Mouse (Mus musculus): ENCODE data around the gene Gabbr2. TPM values are rescaled to one million over a fixed set of nuclear protein-coding genes. Genes with fewer than 3 reads are reported as not detected.

Gene Gabbr2
- polyA plus RNA-seq, 1 experiment from 2014 or later, result 0.12 TPM

DNA sequence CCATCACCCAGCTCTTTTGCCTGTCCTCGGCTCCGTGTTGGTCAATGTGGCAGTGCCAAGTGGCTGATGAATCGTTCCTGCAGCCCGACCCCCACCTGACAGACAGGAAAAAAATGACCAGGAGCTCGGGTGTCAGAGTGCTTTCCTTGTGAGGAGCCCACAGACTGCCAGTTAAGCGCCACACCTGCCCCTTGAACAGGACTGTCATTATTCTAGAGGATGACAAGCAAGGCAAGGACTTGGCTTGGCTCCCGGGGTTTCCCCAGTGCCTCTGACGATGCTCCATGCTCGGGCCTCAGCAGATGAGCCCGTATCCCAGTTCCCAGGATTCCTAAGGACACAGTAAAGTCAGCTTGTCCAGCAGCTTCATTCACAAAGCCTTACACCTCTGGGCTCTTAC lies 20.8 kb upstream of the Gabbr2 start:
- Histone ChIP-seq H3K4me2 (no peak overlapping the region), H3K9ac (no peak overlapping the region), H3K4me3 (replicated peaks) (no peak overlapping the region), H3K27me3 (replicated peaks) (no peaks in the 10 kb centered on the region), H3K36me3 (no peaks in the 10 kb centered on the region), H3K9me3 (no peaks in the 10 kb centered on the region), H3K4me1 (no peaks in the 10 kb centered on the region), H3K27ac (no peak overlapping the region)
- WGBS, result 38% methylated on average over 10 of the region's 10 CpGs
- ATAC-seq (ENCODE audit: insufficient read depth, low FRiP score, low read depth), result no peak

DNA sequence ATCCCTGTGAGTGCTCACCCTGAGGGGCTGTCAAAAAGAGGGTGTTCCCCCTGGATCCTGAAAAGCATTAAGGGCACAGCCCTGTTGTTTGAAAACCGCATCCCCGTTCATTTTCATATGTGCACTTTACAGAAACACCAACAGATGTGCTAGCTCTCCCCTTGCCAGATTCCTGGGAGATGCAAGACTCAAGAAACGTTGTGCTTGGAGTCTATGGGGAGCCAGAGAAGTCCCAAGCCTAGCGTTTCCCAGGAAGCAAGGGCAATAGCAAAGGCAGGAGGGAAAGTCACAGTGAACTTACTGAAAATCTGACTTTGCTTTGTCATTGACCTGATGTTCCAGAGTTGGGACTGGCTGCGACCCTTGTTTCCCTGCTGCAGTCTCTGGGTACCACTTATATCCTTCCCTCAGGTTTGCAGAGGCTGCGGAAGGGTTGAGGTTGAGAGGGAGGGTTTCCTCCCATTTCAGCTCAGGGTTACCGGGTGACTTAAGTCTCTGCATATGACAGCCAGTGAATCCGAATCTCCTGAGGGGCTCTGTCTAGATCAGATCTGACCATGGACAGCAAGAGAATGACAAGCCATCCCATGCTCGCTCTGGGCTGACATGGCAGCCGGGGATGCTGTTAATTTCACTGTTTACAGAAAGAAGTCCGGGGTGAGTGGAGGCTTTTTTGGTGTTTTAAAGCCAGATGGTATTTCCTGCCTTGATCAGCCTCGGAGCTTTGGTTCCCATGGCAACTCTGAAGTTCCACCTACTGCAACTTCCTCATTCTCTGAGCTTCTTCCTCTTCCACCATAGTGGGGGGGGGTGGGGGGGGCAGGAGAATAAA lies 18.9 kb upstream of the Gabbr2 start:
- Histone ChIP-seq H3K4me2 (peak overlapping the region; percentile 35; the same call in 1 of the 2 replicates), H3K4me3 (replicated peaks) (no peak overlapping the region), H3K9ac (no peak overlapping the region), H3K27ac (no peak overlapping the region), H3K36me3 (no peaks in the 10 kb centered on the region), H3K27me3 (replicated peaks) (no peaks in the 10 kb centered on the region), H3K9me3 (no peaks in the 10 kb centered on the region), H3K4me1 (no peaks in the 10 kb centered on the region)
- 33% methylated on average over 12 of the region's 12 CpGs for WGBS
- ATAC-seq (ENCODE audit: insufficient read depth, low FRiP score, low read depth), result no peak

DNA sequence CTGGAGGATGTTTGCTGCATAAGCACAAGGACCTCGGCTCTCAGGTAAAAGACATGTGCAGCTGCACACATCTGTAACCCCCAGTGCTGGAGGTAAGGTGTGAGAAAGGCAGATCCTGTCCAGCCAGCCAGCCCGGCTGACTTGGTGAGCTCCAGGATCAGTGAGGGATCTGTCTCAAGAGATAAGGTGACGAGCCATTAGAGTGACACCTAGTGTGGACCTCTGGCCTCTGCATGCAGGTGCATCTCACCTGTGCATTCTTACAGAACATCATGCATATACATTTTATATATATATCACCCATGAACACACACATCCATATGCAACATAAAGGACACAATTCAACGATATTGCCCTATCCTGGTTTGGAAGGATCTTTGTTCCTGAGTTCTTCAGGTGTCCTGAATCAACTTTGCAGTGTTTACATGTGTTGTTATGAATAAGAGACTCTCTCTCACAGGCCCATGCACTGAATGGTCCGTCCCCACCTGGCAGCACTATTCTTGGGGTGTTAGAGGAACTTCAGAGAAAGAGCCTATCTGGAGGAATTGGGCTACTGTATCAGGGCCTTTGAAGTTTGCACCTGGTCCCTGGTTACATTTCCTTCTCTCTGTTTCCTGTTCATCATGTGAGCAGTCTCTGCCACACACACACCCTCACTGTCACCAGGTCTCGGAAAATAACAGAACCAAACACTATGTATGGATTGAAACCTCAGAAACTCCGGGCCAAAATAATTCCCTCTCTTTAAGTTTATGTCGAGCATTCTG lies 9.1 kb upstream of the Gabbr2 start:
- 58% methylated on average over 8 of the region's 8 CpGs for WGBS
- no peak overlapping the region for H3K9ac ChIP-seq
- no peak for ATAC-seq (ENCODE audit: insufficient read depth, low FRiP score, low read depth)

DNA sequence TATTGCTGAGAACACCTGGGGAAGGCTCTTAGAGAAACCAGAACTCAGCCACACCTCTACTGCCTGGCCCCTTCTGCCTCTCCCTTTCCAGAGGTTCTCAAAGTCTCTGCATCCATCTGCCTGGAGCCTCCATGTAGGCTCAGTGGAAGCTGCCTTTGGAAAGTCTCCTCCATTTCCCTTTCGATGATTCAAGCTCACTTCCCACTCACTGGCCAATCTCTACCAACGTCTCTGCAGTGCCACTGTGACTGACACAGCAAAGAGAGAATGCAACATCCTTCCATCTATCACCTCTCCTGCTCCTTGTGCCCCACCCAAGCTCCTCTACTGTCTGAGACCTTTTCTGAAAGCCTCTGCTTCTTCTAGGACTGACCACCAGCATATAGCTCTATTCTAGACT lies 6.3 kb upstream of the Gabbr2 start:
- H3K9me3 ChIP-seq, result no peaks in the 10 kb centered on the region
- 72% methylated on average over 2 of the region's 2 CpGs for WGBS
- H3K4me3 ChIP-seq (replicated peaks), result no peak overlapping the region
- H3K27me3 ChIP-seq (replicated peaks), result peaks cover 16% of the 10 kb centered on the region
- no peak overlapping the region for H3K27ac ChIP-seq
- no peaks in the 10 kb centered on the region for H3K4me1 ChIP-seq
- ATAC-seq (ENCODE audit: insufficient read depth, low FRiP score, low read depth), result no peak
- no peaks in the 10 kb centered on the region for H3K36me3 ChIP-seq
- no peak overlapping the region for H3K9ac ChIP-seq
- H3K4me2 ChIP-seq, result no peak overlapping the region

More for the DNA sequence above, 9.1 kb upstream of the Gabbr2 start:
- Histone ChIP-seq H3K4me1 (no peaks in the 10 kb centered on the region), H3K4me2 (no peak overlapping the region), H3K9me3 (no peaks in the 10 kb centered on the region), H3K4me3 (replicated peaks) (no peak overlapping the region), H3K27ac (no peak overlapping the region), H3K36me3 (no peaks in the 10 kb centered on the region), H3K27me3 (replicated peaks) (no peaks in the 10 kb centered on the region)

DNA sequence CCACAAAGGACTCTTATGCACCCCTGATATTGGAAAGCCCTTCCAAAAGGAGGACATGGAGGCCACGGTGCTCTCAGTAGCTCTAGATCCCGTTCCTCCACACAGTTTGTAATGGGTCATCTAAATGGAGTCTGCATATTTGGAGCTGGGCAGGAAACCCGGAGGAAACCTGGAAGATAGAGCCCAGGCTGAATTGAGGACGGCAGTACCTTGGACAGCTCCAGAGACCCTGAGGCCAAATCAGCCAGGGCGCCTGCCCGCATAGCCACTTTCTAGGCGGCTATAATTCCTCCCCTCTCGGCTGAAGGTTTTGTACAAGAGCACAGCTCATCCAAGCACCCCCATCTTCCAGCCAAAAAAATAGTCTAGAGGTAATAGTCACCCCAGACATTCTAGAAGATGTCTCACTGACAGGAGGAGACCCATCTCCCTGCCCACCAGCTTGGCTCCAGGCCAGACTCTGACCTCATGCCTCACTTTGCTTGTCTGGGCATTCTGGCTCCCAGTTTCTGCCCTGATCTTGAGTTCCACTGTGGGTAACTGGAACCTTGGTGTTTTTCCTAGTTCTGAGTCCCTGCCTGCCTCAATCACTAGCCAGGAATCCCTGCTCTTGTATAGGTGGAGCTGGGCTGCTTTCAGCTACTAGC lies 1.3 kb upstream of the Gabbr2 start:
- Histone ChIP-seq H3K9me3 (no peaks in the 10 kb centered on the region), H3K36me3 (no peaks in the 10 kb centered on the region), H3K27ac (no peak overlapping the region), H3K4me2 (no peak overlapping the region), H3K4me1 (peaks cover 10% of the 10 kb centered on the region; the same call in 1 of the 2 replicates), H3K27me3 (replicated peaks) (peaks cover 59% of the 10 kb centered on the region), H3K9ac (no peak overlapping the region), H3K4me3 (replicated peaks) (no peak overlapping the region)
- WGBS, result 4% methylated on average over 8 of the region's 8 CpGs
- no peak for ATAC-seq (ENCODE audit: insufficient read depth, low FRiP score, low read depth)

DNA sequence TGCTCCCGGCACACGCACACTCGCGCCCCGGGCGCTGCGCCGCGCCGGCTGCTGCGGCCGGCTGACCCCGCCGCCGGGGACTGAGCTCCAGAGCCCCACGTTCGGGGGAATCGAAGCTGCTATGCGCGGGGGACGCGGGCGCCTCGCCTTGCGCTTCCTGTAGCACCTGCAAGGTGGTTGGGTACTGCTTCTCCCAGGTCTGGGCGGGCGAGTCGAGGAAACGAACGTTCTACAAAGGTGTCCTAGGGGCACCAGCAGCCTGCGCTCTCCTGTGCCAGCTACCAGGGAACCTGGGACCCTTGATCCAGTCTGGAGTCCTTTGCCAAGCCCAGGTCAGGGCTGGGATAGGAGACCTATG lies 265 bp upstream of the Gabbr2 start:
- under 1% methylated on average over 31 of the region's 31 CpGs for WGBS
- H3K9ac ChIP-seq, result no peak overlapping the region
- H3K27me3 ChIP-seq (replicated peaks), result peaks cover 63% of the 10 kb centered on the region

DNA sequence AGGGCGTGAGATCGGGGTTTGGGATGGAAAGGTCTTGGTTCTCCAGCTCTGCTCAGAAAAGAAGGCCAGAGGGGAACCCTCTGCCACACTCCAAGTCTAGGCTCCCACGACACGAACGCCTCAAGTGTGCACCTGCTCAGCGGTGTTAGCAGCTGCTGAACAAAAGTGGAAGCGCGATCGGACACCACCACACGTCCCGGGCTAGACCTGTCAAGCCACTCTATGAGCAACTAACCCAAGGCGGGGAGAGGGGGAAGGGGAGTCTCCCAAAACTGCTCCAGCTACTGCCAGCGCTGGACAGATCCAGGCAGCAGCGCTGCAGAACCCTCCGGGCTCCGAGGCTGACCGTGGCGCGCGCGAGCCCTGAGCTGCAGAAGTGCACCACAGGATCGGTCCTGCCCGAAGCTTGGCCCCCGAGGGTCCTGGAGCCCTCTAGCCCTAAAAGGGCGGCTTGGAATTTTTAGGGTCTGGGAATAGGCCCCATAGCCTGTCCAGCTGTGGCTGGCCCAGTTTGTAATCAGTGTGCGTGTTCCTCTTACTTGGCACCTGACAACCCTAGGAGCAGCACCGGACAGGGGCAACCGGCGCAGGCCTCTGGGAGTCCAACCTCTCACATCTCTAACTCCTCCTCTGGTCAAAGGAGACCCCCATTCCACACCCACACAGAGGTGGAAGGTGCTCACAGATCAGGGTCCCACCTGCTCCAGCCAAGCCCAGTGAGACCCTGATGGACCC lies 1.2 kb downstream of the Gabbr2 start:
- Histone ChIP-seq H3K4me3 (replicated peaks) (peak overlapping the region; percentile 46), H3K27ac (no peak overlapping the region), H3K9ac (no peak overlapping the region), H3K27me3 (replicated peaks) (peaks cover 66% of the 10 kb centered on the region), H3K4me1 (peaks cover 10% of the 10 kb centered on the region; the same call in 1 of the 2 replicates), H3K9me3 (no peaks in the 10 kb centered on the region), H3K4me2 (peak overlapping the region; percentile 88), H3K36me3 (no peaks in the 10 kb centered on the region)
- 7% methylated on average over 29 of the region's 29 CpGs for WGBS
- ATAC-seq (ENCODE audit: insufficient read depth, low FRiP score, low read depth), result no peak

More for the DNA sequence above, 265 bp upstream of the Gabbr2 start:
- peaks cover 10% of the 10 kb centered on the region; the same call in 1 of the 2 replicates for H3K4me1 ChIP-seq
- H3K27ac ChIP-seq, result no peak overlapping the region
- peak overlapping the region; percentile 88 for H3K4me2 ChIP-seq
- no peaks in the 10 kb centered on the region for H3K36me3 ChIP-seq
- peak overlapping the region; percentile 46 for H3K4me3 ChIP-seq (replicated peaks)
- ATAC-seq (ENCODE audit: insufficient read depth, low FRiP score, low read depth), result no peak
- no peaks in the 10 kb centered on the region for H3K9me3 ChIP-seq

DNA sequence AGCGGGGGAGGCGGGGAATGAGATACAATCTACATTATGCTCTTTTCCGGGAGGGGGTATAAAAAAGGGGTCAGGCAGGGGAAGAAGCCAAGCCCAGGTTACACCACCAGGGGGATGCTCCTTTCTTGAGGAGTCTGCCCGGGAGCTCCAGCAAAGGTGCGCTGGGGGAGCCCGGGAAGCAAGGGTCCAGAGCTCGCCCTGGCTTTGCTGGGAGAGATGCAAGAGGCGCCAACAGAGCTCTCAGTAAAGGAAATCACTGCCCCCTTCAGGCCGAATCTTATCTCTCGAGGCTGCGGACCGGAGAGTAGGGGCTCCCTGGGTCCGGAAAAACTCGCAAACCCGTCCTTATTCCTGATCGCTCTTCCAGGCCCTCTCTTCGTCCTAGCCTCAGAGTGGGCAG lies 1.8 kb downstream of the Gabbr2 start:
- H3K4me3 ChIP-seq (replicated peaks), result no peak overlapping the region
- no peak for ATAC-seq (ENCODE audit: insufficient read depth, low FRiP score, low read depth)
- H3K4me1 ChIP-seq, result peaks cover 10% of the 10 kb centered on the region; the same call in 1 of the 2 replicates
- H3K36me3 ChIP-seq, result no peaks in the 10 kb centered on the region
- H3K4me2 ChIP-seq, result 0 out of 2 replicates have a peak overlapping the region, but pooled peaks have one; percentile 88
- no peak overlapping the region for H3K9ac ChIP-seq
- no peaks in the 10 kb centered on the region for H3K9me3 ChIP-seq
- no peak overlapping the region for H3K27ac ChIP-seq
- H3K27me3 ChIP-seq (replicated peaks), result peaks cover 66% of the 10 kb centered on the region
- WGBS, result 1% methylated on average over 17 of the region's 17 CpGs

DNA sequence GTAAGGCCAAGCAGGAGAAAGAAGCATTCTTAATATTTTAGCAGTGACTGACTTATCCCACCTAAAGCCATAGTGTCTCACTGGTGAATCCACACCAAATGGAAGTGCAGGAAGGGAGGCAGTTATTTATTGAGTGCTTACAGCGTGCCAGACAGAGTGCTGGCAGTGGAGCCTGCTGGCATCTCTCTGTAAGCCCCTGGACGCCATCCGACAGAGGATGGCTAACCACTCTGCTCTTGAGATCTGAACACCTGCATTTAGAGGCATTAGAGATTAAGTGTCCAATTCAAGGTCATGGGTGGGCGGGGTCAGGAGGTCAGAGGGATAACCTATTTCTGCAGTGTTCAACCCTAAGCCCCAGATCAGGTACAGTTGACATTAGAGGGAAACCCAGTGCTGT lies 2.8 kb downstream of the Gabbr2 start:
- Histone ChIP-seq H3K9me3 (no peaks in the 10 kb centered on the region), H3K4me3 (replicated peaks) (no peak overlapping the region), H3K27me3 (replicated peaks) (peaks cover 58% of the 10 kb centered on the region), H3K4me1 (peaks cover 10% of the 10 kb centered on the region; the same call in 1 of the 2 replicates), H3K4me2 (no peak overlapping the region), H3K9ac (no peak overlapping the region), H3K27ac (no peak overlapping the region), H3K36me3 (no peaks in the 10 kb centered on the region)
- 63% methylated on average over 4 of the region's 4 CpGs for WGBS
- no peak for ATAC-seq (ENCODE audit: insufficient read depth, low FRiP score, low read depth)

DNA sequence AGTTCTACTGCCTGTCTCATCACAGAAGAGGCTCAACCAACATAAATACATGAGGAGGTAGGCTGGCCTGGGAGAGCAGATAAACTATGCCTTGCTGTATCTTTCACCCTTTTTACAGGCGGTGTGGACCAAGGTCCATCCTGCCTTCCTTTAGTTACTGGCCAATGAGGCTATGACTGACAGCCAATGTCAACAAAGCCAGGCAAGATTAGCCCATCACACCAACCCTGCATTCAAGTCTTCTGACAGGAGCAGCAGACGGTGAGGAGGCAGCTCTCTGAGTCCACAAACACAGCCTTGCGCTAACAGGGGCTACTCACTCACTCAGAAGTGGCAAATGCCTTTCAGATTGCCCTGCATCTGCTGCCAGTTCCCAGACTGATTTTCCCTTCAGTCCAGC lies 3.4 kb downstream of the Gabbr2 start:
- no peak overlapping the region for H3K9ac ChIP-seq
- ATAC-seq (ENCODE audit: insufficient read depth, low FRiP score, low read depth), result no peak
- H3K4me1 ChIP-seq, result peaks cover 10% of the 10 kb centered on the region; the same call in 1 of the 2 replicates
- H3K36me3 ChIP-seq, result no peaks in the 10 kb centered on the region
- H3K27me3 ChIP-seq (replicated peaks), result peaks cover 52% of the 10 kb centered on the region
- H3K4me2 ChIP-seq, result no peak overlapping the region
- H3K9me3 ChIP-seq, result no peaks in the 10 kb centered on the region
- H3K4me3 ChIP-seq (replicated peaks), result no peak overlapping the region
- no peak overlapping the region for H3K27ac ChIP-seq
- 47% methylated on average over 3 of the region's 3 CpGs for WGBS

DNA sequence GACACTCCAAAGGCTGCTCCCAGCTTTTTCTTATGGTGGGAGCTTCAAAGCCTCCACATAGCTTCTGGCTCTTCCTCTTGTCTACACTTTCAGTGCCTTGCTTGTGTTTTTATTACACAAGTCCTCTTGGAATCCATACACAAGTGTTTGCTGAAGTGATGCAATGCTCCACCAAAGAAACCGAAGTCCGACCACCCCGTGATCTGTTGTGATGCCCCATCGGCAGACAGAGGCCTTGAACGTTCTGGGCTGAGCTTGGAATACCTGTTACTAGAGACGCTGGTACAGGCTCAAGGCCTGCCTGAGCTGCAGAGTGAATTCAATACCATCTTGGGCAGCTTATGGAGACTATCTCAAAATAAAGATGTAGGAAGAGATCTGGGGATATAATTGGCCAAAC lies 3.9 kb downstream of the Gabbr2 start:
- H3K27ac ChIP-seq, result no peak overlapping the region
- H3K4me2 ChIP-seq, result no peak overlapping the region
- no peaks in the 10 kb centered on the region for H3K9me3 ChIP-seq
- WGBS, result 84% methylated on average over 6 of the region's 6 CpGs
- no peaks in the 10 kb centered on the region for H3K36me3 ChIP-seq
- H3K27me3 ChIP-seq (replicated peaks), result peaks cover 48% of the 10 kb centered on the region
- no peak for ATAC-seq (ENCODE audit: insufficient read depth, low FRiP score, low read depth)
- no peak overlapping the region for H3K4me3 ChIP-seq (replicated peaks)
- peaks cover 10% of the 10 kb centered on the region; the same call in 1 of the 2 replicates for H3K4me1 ChIP-seq
- no peak overlapping the region for H3K9ac ChIP-seq
